Mouse (Mus musculus): ENCODE measurements around the gene Thsd7a. TPM values are rescaled to one million over a fixed set of nuclear protein-coding genes. Genes with fewer than 3 reads are reported as not detected.

Gene Thsd7a
- 53.2 and 58.2 TPM in 2 replicates for polyA plus RNA-seq (2015; fragmentation: Nextera tagmentation; extraction: Ambion mirVana)

DNA sequence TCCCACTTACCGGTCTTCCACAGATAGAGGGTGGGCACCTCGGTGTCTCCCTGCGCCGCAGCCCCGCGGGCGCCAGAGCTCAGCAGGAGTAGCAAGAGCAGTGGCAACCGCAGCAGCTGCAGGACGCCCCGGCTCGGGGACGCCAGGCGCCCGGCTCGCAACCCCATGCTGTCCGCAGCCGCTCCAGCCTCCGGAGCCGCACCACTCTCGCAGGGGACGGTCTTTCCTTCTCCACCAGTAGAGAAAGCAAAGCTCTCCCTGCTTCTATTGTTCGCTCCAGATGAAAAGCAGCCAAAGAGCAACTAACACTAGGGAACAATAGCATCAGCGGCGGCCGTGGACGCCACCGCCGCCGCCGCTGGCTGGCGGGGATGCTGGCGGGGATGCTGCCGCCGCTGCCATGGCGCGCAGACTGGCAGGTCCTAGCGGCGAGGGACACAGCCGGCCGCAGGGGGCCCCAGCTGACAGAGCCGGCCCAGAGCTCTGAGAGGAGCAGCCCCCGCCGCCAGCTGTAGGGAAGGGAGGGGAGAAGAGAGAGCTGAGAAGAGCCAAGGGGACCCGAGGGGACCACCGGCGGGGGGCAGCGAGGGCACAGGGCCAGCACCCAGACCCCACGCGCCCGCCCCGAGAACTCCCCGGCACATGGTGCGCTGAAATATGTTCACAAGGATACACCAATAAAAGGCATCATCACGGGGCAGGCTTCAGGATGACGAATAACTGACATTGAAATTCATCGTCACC lies at the start of gene Thsd7a:
TSS of gene Thsd7a (minus strand) at position 624 of the 744 bp plus-strand sequence.
- Histone ChIP-seq H3K9ac (replicated peaks) (peak within 1 kb of the TSS; percentile 84), H3K36me3 (no peaks in the 10 kb centered on the region), H3K27ac (peak within 1 kb of the TSS; percentile 98), H3K9me3 (no peaks in the 10 kb centered on the region), H3K4me3 (replicated peaks) (peak within 1 kb of the TSS; percentile 61), H3K4me1 (replicated peaks) (peaks cover 24% of the 10 kb centered on the region), H3K4me2 (replicated peaks) (peak within 1 kb of the TSS; percentile 62), H3K27me3 (no peaks in the 10 kb centered on the region)
- under 1% methylated on average over 56 of the region's 56 CpGs for WGBS
- peak; percentile 96 for ATAC-seq

GRCm38 (mm10) chr6:12787129-12787528 lies 37.9 kb upstream of the Thsd7a start:
- H3K9ac ChIP-seq (replicated peaks), result no peak overlapping the region
- 66% methylated on average over 2 of the region's 2 CpGs for WGBS

GRCm38 (mm10) chr6:12786378-12786982 lies 37.3 kb upstream of the Thsd7a start:
- no peak overlapping the region for H3K4me3 ChIP-seq (replicated peaks)
- peaks cover 8% of the 10 kb centered on the region; the same call in 1 of the 2 replicates for H3K4me1 ChIP-seq (replicated peaks)
- no peaks in the 10 kb centered on the region for H3K36me3 ChIP-seq
- no peak overlapping the region for H3K27ac ChIP-seq
- no peak overlapping the region for H3K4me2 ChIP-seq (replicated peaks)
- peak; percentile 68; the same call in 1 of the 2 replicates for ATAC-seq
- no peaks in the 10 kb centered on the region for H3K27me3 ChIP-seq
- no peak overlapping the region for H3K9ac ChIP-seq (replicated peaks)
- 51% methylated on average over 2 of the region's 2 CpGs for WGBS
- no peaks in the 10 kb centered on the region for H3K9me3 ChIP-seq

More at GRCm38 (mm10) chr6:12787129-12787528, 37.9 kb upstream of the Thsd7a start:
- no peak overlapping the region for H3K4me2 ChIP-seq (replicated peaks)
- H3K27me3 ChIP-seq, result no peaks in the 10 kb centered on the region
- H3K36me3 ChIP-seq, result no peaks in the 10 kb centered on the region
- no peak for ATAC-seq
- H3K27ac ChIP-seq, result no peak overlapping the region
- H3K4me3 ChIP-seq (replicated peaks), result no peak overlapping the region
- H3K9me3 ChIP-seq, result no peaks in the 10 kb centered on the region
- peaks cover 8% of the 10 kb centered on the region; the same call in 1 of the 2 replicates for H3K4me1 ChIP-seq (replicated peaks)

DNA sequence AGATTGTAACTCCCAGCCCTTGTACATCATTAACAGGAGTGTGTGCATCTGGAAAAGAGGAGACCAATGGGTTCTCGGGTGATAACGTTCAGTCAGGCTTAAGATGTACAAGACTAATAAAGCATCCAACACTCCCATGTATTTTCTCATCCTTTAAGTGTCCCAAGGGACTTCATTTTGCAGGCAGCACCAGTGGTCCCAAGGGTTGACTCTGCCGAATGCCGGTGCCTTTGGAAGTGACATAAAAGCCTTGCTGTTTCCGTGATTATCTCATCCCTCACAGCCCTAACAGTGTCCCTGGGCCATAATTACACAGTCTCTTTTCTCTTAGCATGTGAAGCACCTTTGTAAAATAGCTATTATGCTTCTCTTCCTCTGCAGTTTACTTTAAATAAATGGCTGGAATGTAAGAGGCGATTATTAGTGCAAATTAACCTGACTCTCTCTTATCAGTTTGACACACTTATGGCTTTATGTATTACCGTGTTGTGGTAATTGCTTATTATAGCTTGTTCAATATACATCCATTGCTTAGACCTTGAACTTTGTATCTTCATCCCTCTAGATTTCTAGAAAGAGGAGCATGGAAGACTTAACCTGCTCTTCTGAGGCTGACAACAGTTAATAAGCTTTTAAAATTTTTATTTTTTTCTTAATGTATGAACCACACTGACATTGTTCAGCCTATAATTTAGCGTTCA lies 35.9 kb upstream of the Thsd7a start:
- no peak overlapping the region for H3K4me2 ChIP-seq (replicated peaks)
- H3K9me3 ChIP-seq, result no peaks in the 10 kb centered on the region
- peak; percentile 93 for ATAC-seq
- H3K27me3 ChIP-seq, result no peaks in the 10 kb centered on the region
- H3K4me3 ChIP-seq (replicated peaks), result no peak overlapping the region
- WGBS, result 51% methylated on average over 8 of the region's 8 CpGs
- H3K36me3 ChIP-seq, result no peaks in the 10 kb centered on the region
- no peak overlapping the region for H3K9ac ChIP-seq (replicated peaks)
- peaks cover 8% of the 10 kb centered on the region; the same call in 1 of the 2 replicates for H3K4me1 ChIP-seq (replicated peaks)
- no peak overlapping the region for H3K27ac ChIP-seq

- no peak overlapping the region for H3K4me3 ChIP-seq (replicated peaks)
- WGBS, result 85% methylated on average over 2 of the region's 2 CpGs
- no peaks in the 10 kb centered on the region for H3K27me3 ChIP-seq
- no peak overlapping the region for H3K4me2 ChIP-seq (replicated peaks)
- no peak overlapping the region for H3K27ac ChIP-seq
- no peaks in the 10 kb centered on the region for H3K4me1 ChIP-seq (replicated peaks)
- no peak for ATAC-seq
- H3K9ac ChIP-seq (replicated peaks), result no peak overlapping the region
- no peaks in the 10 kb centered on the region for H3K36me3 ChIP-seq
- H3K9me3 ChIP-seq, result no peaks in the 10 kb centered on the region
Observed at GRCm38 (mm10) chr6:12772799-12773198, 23.6 kb upstream of the Thsd7a start.

GRCm38 (mm10) chr6:12765191-12765590 lies 16.0 kb upstream of the Thsd7a start:
- Histone ChIP-seq H3K27me3 (no peaks in the 10 kb centered on the region), H3K4me3 (replicated peaks) (no peak overlapping the region), H3K9ac (replicated peaks) (no peak overlapping the region), H3K9me3 (no peaks in the 10 kb centered on the region), H3K36me3 (no peaks in the 10 kb centered on the region), H3K4me1 (replicated peaks) (peaks cover 3% of the 10 kb centered on the region; the same call in 1 of the 2 replicates), H3K27ac (peak overlapping the region; percentile 44; the same call in 1 of the 2 replicates), H3K4me2 (replicated peaks) (no peak overlapping the region)
- no peak for ATAC-seq
- 66% methylated on average over 6 of the region's 6 CpGs for WGBS

DNA sequence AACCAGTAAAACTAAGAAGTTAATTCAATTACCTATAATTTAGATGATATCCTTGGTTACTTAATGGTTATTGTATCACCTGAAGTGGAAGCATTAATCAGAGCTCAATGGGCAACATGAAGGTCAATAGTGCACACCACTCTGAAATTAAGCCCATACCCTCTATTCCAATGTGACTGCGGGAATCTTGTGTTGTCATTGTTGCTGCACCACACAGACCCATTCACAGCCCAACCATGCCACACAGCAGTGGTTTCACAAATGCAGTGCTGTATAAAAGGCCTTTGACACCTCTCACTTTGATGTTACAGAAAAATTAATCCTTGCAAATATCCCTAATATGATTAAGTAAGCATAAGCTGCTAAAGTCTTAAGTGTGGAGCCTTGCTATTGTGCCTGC lies 15.4 kb upstream of the Thsd7a start:
- H3K4me1 ChIP-seq (replicated peaks), result peaks cover 3% of the 10 kb centered on the region; the same call in 1 of the 2 replicates
- no peak overlapping the region for H3K4me2 ChIP-seq (replicated peaks)
- no peaks in the 10 kb centered on the region for H3K36me3 ChIP-seq
- H3K9ac ChIP-seq (replicated peaks), result no peak overlapping the region
- H3K4me3 ChIP-seq (replicated peaks), result no peak overlapping the region
- H3K9me3 ChIP-seq, result no peaks in the 10 kb centered on the region
- no peaks in the 10 kb centered on the region for H3K27me3 ChIP-seq
- no peak overlapping the region; the same call in 1 of the 2 replicates for H3K27ac ChIP-seq
- 34% methylated on average over 1 of the region's 1 CpGs for WGBS
- ATAC-seq, result peak; percentile 72; the same call in 1 of the 2 replicates

DNA sequence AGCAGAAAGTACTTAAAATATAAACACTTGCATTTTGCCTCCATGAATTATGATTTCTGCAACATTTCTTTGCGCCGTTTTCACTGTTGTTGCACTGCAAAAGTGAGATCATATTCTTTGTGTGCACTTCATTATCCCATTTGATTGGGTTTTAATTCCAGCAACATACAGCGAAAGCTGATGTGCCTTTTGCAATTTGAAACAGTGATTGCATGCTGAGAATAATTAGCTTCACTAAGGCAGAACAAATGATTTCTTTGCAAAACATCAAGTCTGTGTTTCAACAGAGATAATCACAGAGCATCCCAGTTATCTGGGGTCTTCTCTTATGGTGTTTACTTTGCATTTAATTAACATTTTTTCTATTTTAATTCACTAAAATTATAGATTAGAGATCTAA lies 14.6 kb upstream of the Thsd7a start:
- Histone ChIP-seq H3K36me3 (no peaks in the 10 kb centered on the region), H3K4me1 (replicated peaks) (peaks cover 3% of the 10 kb centered on the region; the same call in 1 of the 2 replicates), H3K4me2 (replicated peaks) (no peak overlapping the region), H3K9ac (replicated peaks) (no peak overlapping the region), H3K9me3 (no peaks in the 10 kb centered on the region), H3K27ac (no peak overlapping the region), H3K4me3 (replicated peaks) (no peak overlapping the region), H3K27me3 (no peaks in the 10 kb centered on the region)
- no peak for ATAC-seq
- 76% methylated on average over 3 of the region's 3 CpGs for WGBS

- no peak overlapping the region for H3K9ac ChIP-seq (replicated peaks)
- H3K4me2 ChIP-seq (replicated peaks), result no peak overlapping the region
- ATAC-seq, result no peak
- H3K9me3 ChIP-seq, result peaks cover 7% of the 10 kb centered on the region; the same call in 1 of the 2 replicates
- no peaks in the 10 kb centered on the region for H3K27me3 ChIP-seq
- no peak overlapping the region for H3K27ac ChIP-seq
- no peak overlapping the region for H3K4me3 ChIP-seq (replicated peaks)
- 75% methylated on average over 8 of the region's 8 CpGs for WGBS
- no peaks in the 10 kb centered on the region for H3K36me3 ChIP-seq
- H3K4me1 ChIP-seq (replicated peaks), result peaks cover under 1% of the 10 kb centered on the region; the same call in 1 of the 2 replicates
Observed at GRCm38 (mm10) chr6:12759328-12760193, 10.4 kb upstream of the Thsd7a start.

GRCm38 (mm10) chr6:12752297-12752696 lies 3.1 kb upstream of the Thsd7a start:
- no peak overlapping the region for H3K27ac ChIP-seq
- H3K4me2 ChIP-seq (replicated peaks), result no peak overlapping the region
- no peaks in the 10 kb centered on the region for H3K27me3 ChIP-seq
- peaks cover 19% of the 10 kb centered on the region for H3K4me1 ChIP-seq (replicated peaks)
- peaks cover 6% of the 10 kb centered on the region; the same call in 1 of the 2 replicates for H3K9me3 ChIP-seq
- no peak overlapping the region for H3K9ac ChIP-seq (replicated peaks)
- ATAC-seq, result no peak
- no peaks in the 10 kb centered on the region for H3K36me3 ChIP-seq
- no peak overlapping the region for H3K4me3 ChIP-seq (replicated peaks)

- 8% methylated on average over 2 of the region's 2 CpGs for WGBS
- H3K4me3 ChIP-seq (replicated peaks), result no peak overlapping the region
- H3K27ac ChIP-seq, result peak overlapping the region; percentile 98
- peak; percentile 31 for ATAC-seq
- no peaks in the 10 kb centered on the region for H3K9me3 ChIP-seq
- H3K4me1 ChIP-seq (replicated peaks), result peaks cover 24% of the 10 kb centered on the region
- H3K27me3 ChIP-seq, result no peaks in the 10 kb centered on the region
- H3K36me3 ChIP-seq, result no peaks in the 10 kb centered on the region
- H3K9ac ChIP-seq (replicated peaks), result no peak overlapping the region
- H3K4me2 ChIP-seq (replicated peaks), result no peak overlapping the region
Observed at GRCm38 (mm10) chr6:12750441-12750840, 1.2 kb upstream of the Thsd7a start.

All from midbrain, embryonic 13.5 days (tissue).